Mouse (Mus musculus): ENCODE measurements at regions not wholly inside any gene's neighbourhood (a gene's known extent, or its start where the extent isn't known, plus 50 kb on each side); places are given as distances from the start of the nearest gene placed in this dataset.

DNA sequence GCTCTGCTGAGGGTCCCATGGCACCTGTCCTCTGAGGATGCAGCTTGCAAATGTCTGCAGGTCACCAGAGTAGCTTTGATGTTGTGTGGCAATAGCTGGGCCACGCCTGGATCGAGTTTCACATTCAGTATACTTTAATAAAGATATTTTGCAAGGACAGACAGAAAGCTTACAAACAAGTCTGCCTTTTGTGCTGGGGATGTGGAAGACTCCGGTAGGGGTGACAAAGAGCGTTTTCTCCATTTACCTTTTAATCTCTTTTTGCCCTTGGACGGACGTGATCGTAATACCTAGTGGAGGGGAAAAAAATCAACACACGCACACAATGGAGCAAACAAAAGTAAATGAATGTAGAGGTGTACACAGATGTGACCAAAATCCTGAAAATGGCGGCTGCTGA lies 75.3 kb upstream of the Unc5a start:
- H3K27me3 ChIP-seq (ENCODE audit: control insufficient read depth in 1 of 2, insufficient read depth in 2 of 2, low read length in 2 of 2) = no peaks in the 10 kb centered on the region
- H3K79me2 ChIP-seq (ENCODE audit: control insufficient read depth, insufficient read depth, low read length, poor library complexity) = no peaks in the 10 kb centered on the region
- no peaks in the 10 kb centered on the region for H3K4me1 ChIP-seq (ENCODE audit: control insufficient read depth in 1 of 2, insufficient read depth in 2 of 2, low read length in 2 of 2)
- TF ChIP-seq E2F4 (IDR thresholded peaks at IDR 0.05; ENCODE audit: borderline replicate concordance, low read depth, low read length) (no peak), USF2 (IDR thresholded peaks at IDR 0.05; ENCODE audit: borderline replicate concordance in 1 of 2, insufficient read depth in 1 of 2, low read depth in 1 of 2, low read length in 2 of 2) (no peak), HCFC1 (IDR thresholded peaks at IDR 0.05; ENCODE audit: low read depth, low read length) (no peak), ZC3H11A (IDR thresholded peaks at IDR 0.05; ENCODE audit: low read depth, low read length) (no peak), CHD1 (IDR thresholded peaks at IDR 0.05; ENCODE audit: low read depth, low read length) (no peak), NELFE (IDR thresholded peaks at IDR 0.05; ENCODE audit: low read depth, low read length) (no peak), KAT2A (conservative IDR thresholded peaks at IDR 0.05; ENCODE audit: low read depth, low read length) (no peak)
- DNase-seq (ENCODE audit: low read depth, low spot score) = no peak
- no peaks in the 10 kb centered on the region for H3K9me3 ChIP-seq (replicated peaks; ENCODE audit: insufficient read depth, low read length)
- H3K36me3 ChIP-seq (ENCODE audit: control insufficient read depth in 1 of 2, insufficient read depth in 2 of 2, low read length in 2 of 2) = no peaks in the 10 kb centered on the region
- no peak overlapping the region for H3K9ac ChIP-seq (ENCODE audit: control insufficient read depth, low read depth, low read length, poor library complexity, severe bottlenecking)
- no peak overlapping the region for H3K4me3 ChIP-seq (ENCODE audit: control insufficient read depth in 1 of 2, insufficient read depth in 1 of 2, low read depth in 2 of 2, low read length in 2 of 2)
- H3K27ac ChIP-seq (ENCODE audit: control insufficient read depth, low read depth, low read length) = no peak overlapping the region

DNA sequence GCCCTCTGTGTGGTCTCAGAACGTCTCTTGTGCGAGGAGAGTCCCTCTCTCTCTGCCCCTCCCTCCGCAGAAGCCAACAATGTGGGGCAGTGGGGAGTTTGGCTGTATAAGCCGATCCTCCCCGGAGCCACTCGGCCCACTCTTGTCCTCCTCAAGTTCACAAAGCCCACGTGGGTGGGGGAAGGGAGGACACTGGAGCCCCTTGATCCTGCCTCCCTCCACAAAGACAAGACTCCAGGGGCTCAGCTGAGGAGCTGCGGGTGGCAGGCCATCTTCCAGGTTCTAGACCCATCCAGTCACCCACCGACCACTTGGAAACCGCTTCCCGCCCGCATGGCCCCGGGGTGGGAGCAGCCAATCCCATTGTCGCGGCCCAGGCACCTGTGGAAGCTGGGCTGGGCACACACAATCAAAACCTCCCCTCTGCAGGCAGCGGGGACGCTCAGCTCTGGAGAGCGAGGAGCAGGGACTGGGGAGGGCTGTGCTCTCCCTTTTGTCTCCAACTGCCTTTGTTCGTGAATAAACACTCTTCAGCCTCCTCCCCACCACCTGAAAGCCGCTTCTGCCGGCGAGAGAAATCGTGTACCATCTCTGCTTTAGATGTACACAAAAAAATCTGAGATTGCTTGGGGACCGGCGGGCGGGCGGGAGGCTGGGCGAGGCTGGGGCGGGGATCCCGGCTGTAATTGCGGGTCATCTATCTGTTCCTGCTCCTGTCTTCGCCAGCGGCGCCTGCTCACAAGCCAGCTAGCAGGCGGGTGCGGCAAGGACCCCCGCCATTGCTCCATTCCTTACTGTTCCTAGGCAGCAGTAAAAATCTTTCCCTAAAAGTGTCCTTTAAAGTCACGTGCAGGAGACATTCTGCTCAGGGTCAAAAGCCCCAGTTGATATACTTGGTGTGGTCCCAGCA lies 74.7 kb upstream of the Unc5a start:
- no peak overlapping the region for H3K9ac ChIP-seq (ENCODE audit: control insufficient read depth, low read depth, low read length, poor library complexity, severe bottlenecking)
- DNase-seq (ENCODE audit: low read depth, low spot score) = no peak

More for the DNA sequence above, 74.7 kb upstream of the Unc5a start:
- Histone ChIP-seq H3K79me2 (ENCODE audit: control insufficient read depth, insufficient read depth, low read length, poor library complexity) (no peaks in the 10 kb centered on the region), H3K27me3 (ENCODE audit: control insufficient read depth in 1 of 2, insufficient read depth in 2 of 2, low read length in 2 of 2) (no peaks in the 10 kb centered on the region), H3K4me1 (ENCODE audit: control insufficient read depth in 1 of 2, insufficient read depth in 2 of 2, low read length in 2 of 2) (no peaks in the 10 kb centered on the region), H3K36me3 (ENCODE audit: control insufficient read depth in 1 of 2, insufficient read depth in 2 of 2, low read length in 2 of 2) (no peaks in the 10 kb centered on the region), H3K4me3 (ENCODE audit: control insufficient read depth in 1 of 2, insufficient read depth in 1 of 2, low read depth in 2 of 2, low read length in 2 of 2) (no peak overlapping the region), H3K27ac (ENCODE audit: control insufficient read depth, low read depth, low read length) (no peak overlapping the region), H3K9me3 (replicated peaks; ENCODE audit: insufficient read depth, low read length) (no peaks in the 10 kb centered on the region)
- TF ChIP-seq MYB (IDR thresholded peaks at IDR 0.05; ENCODE audit: low read depth, low read length) (no peak), SMC3 (IDR thresholded peaks at IDR 0.05; ENCODE audit: low read depth, low read length) (no peak), USF2 (IDR thresholded peaks at IDR 0.05; ENCODE audit: borderline replicate concordance in 1 of 2, insufficient read depth in 1 of 2, low read depth in 1 of 2, low read length in 2 of 2) (no peak), ZMIZ1 (IDR thresholded peaks at IDR 0.05; ENCODE audit: low read depth, low read length) (no peak), ELF1 (IDR thresholded peaks at IDR 0.05; ENCODE audit: low read depth, low read length) (no peak), USF1 (IDR thresholded peaks at IDR 0.05; ENCODE audit: low read depth, low read length) (no peak), HCFC1 (IDR thresholded peaks at IDR 0.05; ENCODE audit: low read depth, low read length) (no peak), JUND (IDR thresholded peaks at IDR 0.05; ENCODE audit: low read depth, low read length) (no peak), ZKSCAN1 (IDR thresholded peaks at IDR 0.05; ENCODE audit: low read depth, low read length) (no peak), MAFK (IDR thresholded peaks at IDR 0.05; ENCODE audit: borderline replicate concordance, low read depth, low read length) (no peak), TAL1 (IDR thresholded peaks at IDR 0.05; ENCODE audit: low read length) (no peak), CHD1 (IDR thresholded peaks at IDR 0.05; ENCODE audit: low read depth, low read length) (no peak), POLR2AphosphoS2 (IDR thresholded peaks at IDR 0.05; ENCODE audit: low read length) (no peak), CHD2 (IDR thresholded peaks at IDR 0.05; ENCODE audit: low read length) (no peak), POLR2A (IDR thresholded peaks at IDR 0.05; ENCODE audit: control insufficient read depth in 1 of 2, insufficient read depth in 1 of 2, low read depth in 1 of 2, low read length in 2 of 2, poor library complexity in 1 of 2) (no peak), MXI1 (IDR thresholded peaks at IDR 0.05; ENCODE audit: low read depth, low read length) (no peak), GATA1 (IDR thresholded peaks at IDR 0.05; ENCODE audit: low read depth, low read length) (no peak), EP300 (IDR thresholded peaks at IDR 0.05; ENCODE audit: low read depth in 1 of 2, low read length in 2 of 2) (no peak)
